Comparison of ENCODE assay signal across 10 mouse cellular contexts in genomic region chr1:164027416-164027815, GRCm38 (mm10). TPM values are rescaled to one million over a fixed set of nuclear protein-coding genes. Genes with fewer than 3 reads are reported as not detected.
DNase-seq lines count a peak whose midpoint lies in the region; ATAC-seq and TF ChIP-seq lines count a peak whose summit lies in the region.
"Had no signal": no experiment of that assay in that cellular context is flagged by ENCODE, and none has a peak within 500 bp of the region (broad histone marks: within the 10 kb centered on the region; RNA-seq: fewer than 3 reads in every experiment).

No protein-coding gene starts in this region.

- H3K4me3 ChIP-seq in kidney, embryonic 15.5 days (replicated peaks), result no peak overlapping the region
- no peak overlapping the region for H3K4me3 ChIP-seq in E14TG2a.4 (replicated peaks; ENCODE audit: low read length)
- H3K4me3 ChIP-seq: hindbrain, embryonic 13.5 days; lung, embryonic 15.5 days had no signal

- no peak overlapping the region for H3K9ac ChIP-seq in kidney, embryonic 15.5 days
- H3K9ac ChIP-seq: hindbrain, embryonic 13.5 days; lung, embryonic 15.5 days had no signal

- DNase-seq in kidney, postnatal 10 days, result peak; percentile 50
- DNase-seq in A20 (ENCODE audit: low read depth, low spot score), result peak; percentile 34
- DNase-seq in lung, postnatal 36 days, result peak; percentile 48
- no peak for DNase-seq in MN1 (ENCODE audit: low spot score)
- DNase-seq: adrenal gland, adult 8-10 months had no signal

- H3K9me3 ChIP-seq in kidney, embryonic 15.5 days (replicated peaks), result no peaks in the 10 kb centered on the region
- 0 out of 2 replicates have a peak, but pooled peaks cover 6% of the 10 kb centered on the region for H3K9me3 ChIP-seq in E14TG2a.4 (ENCODE audit: low read length)
- H3K9me3 ChIP-seq: hindbrain, embryonic 13.5 days; lung, embryonic 15.5 days had no signal

- H3K27ac ChIP-seq in kidney, embryonic 15.5 days, result no peak overlapping the region
- H3K27ac ChIP-seq: hindbrain, embryonic 13.5 days; lung, embryonic 15.5 days had no signal

- ATAC-seq in kidney, embryonic 15.5 days (replicated peaks; ENCODE audit: low FRiP score), result no peak
- no peak for ATAC-seq in erythroid progenitor cell, adult 5-6 weeks (replicated peaks; ENCODE audit: low FRiP score, poor library complexity, severe bottlenecking)

- WGBS in kidney, embryonic 15.5 days, result 66% methylated on average over 5 of the region's 5 CpGs

- TF ChIP-seq CTCF in E14TG2a.4 (conservative IDR thresholded peaks at IDR 0.05; ENCODE audit: low read length), result peak; percentile 77

- no peaks in the 10 kb centered on the region for H3K27me3 ChIP-seq in kidney, embryonic 15.5 days
- no peaks in the 10 kb centered on the region for H3K27me3 ChIP-seq in E14TG2a.4 (ENCODE audit: insufficient read depth, low read length)
- H3K27me3 ChIP-seq: hindbrain, embryonic 13.5 days; lung, embryonic 15.5 days had no signal

- no peaks in the 10 kb centered on the region for H3K36me3 ChIP-seq in kidney, embryonic 15.5 days
- no peaks in the 10 kb centered on the region for H3K36me3 ChIP-seq in E14TG2a.4 (ENCODE audit: insufficient read depth, low read length)
- H3K36me3 ChIP-seq: hindbrain, embryonic 13.5 days; lung, embryonic 15.5 days had no signal

- no peak overlapping the region for H3K4me2 ChIP-seq in kidney, embryonic 15.5 days
- H3K4me2 ChIP-seq: hindbrain, embryonic 13.5 days; lung, embryonic 15.5 days had no signal

- no peaks in the 10 kb centered on the region for H3K4me1 ChIP-seq in kidney, embryonic 15.5 days
- H3K4me1 ChIP-seq in E14TG2a.4 (replicated peaks; ENCODE audit: low read depth, low read length), result 0 out of 2 replicates have a peak, but pooled peaks cover 7% of the 10 kb centered on the region
- H3K4me1 ChIP-seq: hindbrain, embryonic 13.5 days; lung, embryonic 15.5 days had no signal

RNA-seq across cellular contexts. Expression of gene Sele, which starts 20.6 kb away (rescaled TPM):
- polyA plus RNA-seq in kidney, embryonic 15.5 days (2015; fragmentation: Nextera tagmentation; extraction: Ambion mirVana), result 0.10 and 0.17 TPM in 2 replicates
- total RNA-seq in erythroid progenitor cell, adult 5-6 weeks (2015; ENCODE audit: low replicate concordance), result 0.84 TPM in 1 of 2 replicates, not detected in the other
- total RNA-seq in erythroid progenitor cell, adult 5-6 weeks (2017; ENCODE audit: low replicate concordance), result not detected in 2 replicates
- polyA plus RNA-seq: hindbrain, embryonic 13.5 days had no signal

RNA-seq across cellular contexts. Expression of gene Mettl18, which starts 32.7 kb away (rescaled TPM):
- polyA plus RNA-seq in kidney, embryonic 15.5 days (2015; fragmentation: Nextera tagmentation; extraction: Ambion mirVana), result 10.8 and 11.6 TPM in 2 replicates
- total RNA-seq in erythroid progenitor cell, adult 5-6 weeks (2015; ENCODE audit: low replicate concordance), result 1.1 TPM in 1 of 2 replicates, not detected in the other
- total RNA-seq in erythroid progenitor cell, adult 5-6 weeks (2017; ENCODE audit: low replicate concordance), result 2.1 and 5.6 TPM in 2 replicates

RNA-seq across cellular contexts. Expression of gene BC055324, which starts 32.8 kb away (rescaled TPM):
- polyA plus RNA-seq in kidney, embryonic 15.5 days (2015; fragmentation: Nextera tagmentation; extraction: Ambion mirVana), result 27.7 and 29.2 TPM in 2 replicates
- 26.4 and 37.5 TPM in 2 replicates for total RNA-seq in erythroid progenitor cell, adult 5-6 weeks (2015; ENCODE audit: low replicate concordance)
- total RNA-seq in erythroid progenitor cell, adult 5-6 weeks (2017; ENCODE audit: low replicate concordance), result 7.4 and 25.4 TPM in 2 replicates

RNA-seq across cellular contexts. Expression of gene Sell, which starts 34.4 kb away (rescaled TPM):
- polyA plus RNA-seq in kidney, embryonic 15.5 days (2015; fragmentation: Nextera tagmentation; extraction: Ambion mirVana), result 0.46 and 0.49 TPM in 2 replicates
- total RNA-seq in erythroid progenitor cell, adult 5-6 weeks (2015; ENCODE audit: low replicate concordance), result 52.0 and 64.5 TPM in 2 replicates
- 15.9 and 30.2 TPM in 2 replicates for total RNA-seq in erythroid progenitor cell, adult 5-6 weeks (2017; ENCODE audit: low replicate concordance)
